Mouse (Mus musculus) MEL (cell line): ENCODE results near the gene Taar7d. TPM values are rescaled to one million over a fixed set of nuclear protein-coding genes. Genes with fewer than 3 reads are reported as not detected.

Experiments used
- DNase-seq: peaks from one replicate; pipeline ENCODE4 v3.0.0; 2011; ENCODE audit warnings: low read depth, low spot score
- H3K27ac ChIP-seq: 2 replicates; pipeline ENCODE4 v1.5.1; 2012; ENCODE audit warnings: low read depth, mild to moderate bottlenecking, control low read depth, low read length, moderate library complexity; ENCODE audit not compliant: control insufficient read depth
- H3K27me3 ChIP-seq, 2 experiments: fragments of 150-350 bp in 1 of 2; sonication (generic) in 1 of 2; 2 replicates each; pipeline ENCODE4 v1.6.1; 2012; ENCODE audit warnings: low read length in 2 of 2, mild to moderate bottlenecking in 2 of 2, improper control_type of control experiment in 1 of 2, moderate library complexity in 1 of 2; ENCODE audit not compliant: insufficient read depth in 2 of 2, control insufficient read depth in 1 of 2
- H3K36me3 ChIP-seq, 2 experiments: 2 replicates each; pipeline ENCODE4 v1.6.1; 2012 to 2014; ENCODE audit warnings: low read length in 2 of 2, improper control_type of control experiment in 1 of 2, inconsistent platforms in 1 of 2, mild to moderate bottlenecking in 1 of 2; ENCODE audit not compliant: insufficient read depth in 2 of 2, control insufficient read depth in 1 of 2
- H3K4me1 ChIP-seq, 2 experiments: fragments of 150-350 bp in 1 of 2; sonication (generic) in 1 of 2; 2 replicates each; pipeline ENCODE4 v1.6.1; 2012; ENCODE audit warnings: low read length in 2 of 2, improper control_type of control experiment in 1 of 2, mild to moderate bottlenecking in 1 of 2; ENCODE audit not compliant: insufficient read depth in 2 of 2, control insufficient read depth in 1 of 2
- H3K4me3 ChIP-seq, 2 experiments: fragments of 150-350 bp in 1 of 2; sonication (generic) in 1 of 2; 2 replicates each; pipeline ENCODE4 v1.5.1; 2012; ENCODE audit warnings: low read depth in 2 of 2, low read length in 2 of 2, mild to moderate bottlenecking in 2 of 2, moderate library complexity in 2 of 2, control low read depth in 1 of 2, improper control_type of control experiment in 1 of 2; ENCODE audit not compliant: control insufficient read depth in 1 of 2, insufficient read depth in 1 of 2
- H3K79me2 ChIP-seq: 2 replicates; pipeline ENCODE4 v1.6.1; 2012; ENCODE audit warnings: mild to moderate bottlenecking, low read length, moderate library complexity; ENCODE audit not compliant: control insufficient read depth, poor library complexity, insufficient read depth
- H3K9ac ChIP-seq: 2 replicates; pipeline ENCODE4 v1.6.1; 2012; ENCODE audit warnings: low read depth, mild to moderate bottlenecking, control low read depth, low read length, moderate library complexity; ENCODE audit not compliant: control insufficient read depth, poor library complexity, severe bottlenecking
- H3K9me3 ChIP-seq: fragments of 150-350 bp; sonication (generic); replicated peaks from 2 replicates; pipeline ENCODE4 v1.6.1; 2012; ENCODE audit warnings: mild to moderate bottlenecking, low read length, improper control_type of control experiment, moderate library complexity; ENCODE audit not compliant: insufficient read depth
- BHLHE40 ChIP-seq: IDR thresholded peaks from 2 replicates; pipeline ENCODE4 v1.6.1; 2012; ENCODE audit warnings: low read depth, mild to moderate bottlenecking, inconsistent platforms, low read length, improper control_type of control experiment, borderline replicate concordance
- CHD2 ChIP-seq: IDR thresholded peaks from 2 replicates; pipeline ENCODE4 v1.6.1; 2011; ENCODE audit warnings: low read length, improper control_type of control experiment
- EP300 ChIP-seq, 2 experiments: IDR thresholded peaks; 2 replicates each; pipeline ENCODE4 v1.6.1; 2011; ENCODE audit warnings: improper control_type of control experiment in 2 of 2, low read length in 2 of 2, low read depth in 1 of 2, mild to moderate bottlenecking in 1 of 2
- ETS1 ChIP-seq: IDR thresholded peaks from 2 replicates; pipeline ENCODE4 v1.6.1; 2012; ENCODE audit warnings: low read depth, mild to moderate bottlenecking, inconsistent platforms, low read length, improper control_type of control experiment, moderate library complexity
- GABPA ChIP-seq: IDR thresholded peaks from 2 replicates; pipeline ENCODE4 v1.6.1; 2012; ENCODE audit warnings: low read depth, mild to moderate bottlenecking, inconsistent platforms, low read length, improper control_type of control experiment, moderate library complexity
- GATA1 ChIP-seq: IDR thresholded peaks from 2 replicates; pipeline ENCODE4 v1.6.1; 2011; ENCODE audit warnings: low read depth, low read length, improper control_type of control experiment
- HCFC1 ChIP-seq: IDR thresholded peaks from 2 replicates; pipeline ENCODE4 v1.6.1; 2012; ENCODE audit warnings: low read depth, mild to moderate bottlenecking, inconsistent platforms, low read length, improper control_type of control experiment, moderate library complexity
- JUND ChIP-seq: IDR thresholded peaks from 2 replicates; pipeline ENCODE4 v1.6.1; 2011; ENCODE audit warnings: low read depth, mild to moderate bottlenecking, improper control_type of control experiment, low read length
- KAT2A ChIP-seq: conservative IDR thresholded peaks from 2 replicates; pipeline ENCODE4 v1.6.1; 2012; ENCODE audit warnings: low read depth, low read length, improper control_type of control experiment, inconsistent platforms
- MAZ ChIP-seq: IDR thresholded peaks from 2 replicates; pipeline ENCODE4 v1.6.1; 2012; ENCODE audit warnings: low read depth, mild to moderate bottlenecking, inconsistent platforms, low read length, improper control_type of control experiment
- MEF2A ChIP-seq: IDR thresholded peaks from 2 replicates; pipeline ENCODE4 v1.6.1; 2014; ENCODE audit warnings: low read depth, mild to moderate bottlenecking, inconsistent platforms, low read length, improper control_type of control experiment; ENCODE audit not compliant: poor library complexity, insufficient replicate concordance, severe bottlenecking; ENCODE audit errors: extremely low read depth
- MXI1 ChIP-seq: IDR thresholded peaks from 2 replicates; pipeline ENCODE4 v1.6.1; 2011; ENCODE audit warnings: mild to moderate bottlenecking, low read depth, low read length, improper control_type of control experiment
- POLR2AphosphoS2 ChIP-seq: IDR thresholded peaks from 2 replicates; pipeline ENCODE4 v1.6.1; 2011; ENCODE audit warnings: low read length, improper control_type of control experiment
- POLR2AphosphoS5 ChIP-seq: IDR thresholded peaks from 2 replicates; pipeline ENCODE4 v1.6.1; 2012; ENCODE audit warnings: low read depth, borderline replicate concordance, mild to moderate bottlenecking, inconsistent platforms, low read length, moderate library complexity, mixed read lengths
- RAD21 ChIP-seq: IDR thresholded peaks from 2 replicates; pipeline ENCODE4 v1.6.1; 2011; ENCODE audit warnings: mild to moderate bottlenecking, low read depth, low read length, improper control_type of control experiment
- TAL1 ChIP-seq: IDR thresholded peaks from 2 replicates; pipeline ENCODE4 v1.6.1; 2012; ENCODE audit warnings: mild to moderate bottlenecking, inconsistent platforms, low read length, moderate library complexity, mixed read lengths
- TBP ChIP-seq: IDR thresholded peaks from 2 replicates; pipeline ENCODE4 v1.8.0; 2011; ENCODE audit warnings: low read depth, low read length, improper control_type of control experiment
- TCF12 ChIP-seq: IDR thresholded peaks from 2 replicates; pipeline ENCODE4 v1.6.1; 2014; ENCODE audit warnings: low read depth, mild to moderate bottlenecking, inconsistent platforms, low read length, improper control_type of control experiment, moderate library complexity
- UBTF ChIP-seq: IDR thresholded peaks from 2 replicates; pipeline ENCODE4 v1.6.1; 2012; ENCODE audit warnings: low read depth, mild to moderate bottlenecking, inconsistent platforms, low read length, improper control_type of control experiment, moderate library complexity, borderline replicate concordance; ENCODE audit not compliant: insufficient read depth
- ZC3H11A ChIP-seq: IDR thresholded peaks from 2 replicates; pipeline ENCODE4 v1.6.1; 2012; ENCODE audit warnings: low read depth, mild to moderate bottlenecking, inconsistent platforms, low read length, improper control_type of control experiment
- ZMIZ1 ChIP-seq: IDR thresholded peaks from 2 replicates; pipeline ENCODE4 v1.6.1; 2012; ENCODE audit warnings: low read depth, mild to moderate bottlenecking, inconsistent platforms, low read length, improper control_type of control experiment, moderate library complexity
- ZNF384 ChIP-seq: IDR thresholded peaks from 2 replicates; pipeline ENCODE4 v1.6.1; 2012; ENCODE audit warnings: low read depth, mild to moderate bottlenecking, inconsistent platforms, low read length, improper control_type of control experiment
- polyA plus RNA-seq, 2 experiments: library from polyadenylated mRNA; stranded (reverse) in 1 of 2; unstranded in 1 of 2; fragments of >175 nt in 1 of 2; fragments of >200 nt in 1 of 2; gene quantifications; 2 replicates each; pipeline versions ENCODE4 v1.2.1 to v1.2.4; 2012; ENCODE audit warnings: low replicate concordance in 2 of 2, low read depth in 1 of 2; ENCODE audit not compliant: insufficient read length in 2 of 2, insufficient read depth in 1 of 2, missing spikeins in 1 of 2
- total RNA-seq: library from RNA; depleted of rRNA; stranded (reverse); fragments of 300-350 nt; gene quantifications from 2 replicates; pipeline ENCODE4 v1.2.3, GENCODE M21; 2012

Taar7d gene
- total and polyA plus RNA-seq, 3 experiments: not detected

GRCm38 (mm10) chr10:24006442-24006841 lies 20.6 kb upstream of the Taar7d start:
- no peak overlapping the region for H3K4me3 ChIP-seq
- TF ChIP-seq CHD2 (no peak), UBTF (no peak), POLR2AphosphoS2 (no peak), MAZ (no peak), KAT2A (no peak), TCF12 (no peak), RAD21 (no peak), TAL1 (no peak), ZNF384 (no peak), EP300 (IDR thresholded peaks at IDR 0.05; ENCODE audit: low read depth in 1 of 2, low read length in 2 of 2) (no peak)
- TF ChIP-seq, all 39 proteins: peak for 0
- Histone ChIP-seq H3K27me3 (no peaks in the 10 kb centered on the region; a peak in 1 of 4 replicates), H3K79me2 (no peaks in the 10 kb centered on the region), H3K36me3 (no peaks in the 10 kb centered on the region), H3K9me3 (no peaks in the 10 kb centered on the region), H3K9ac (no peak overlapping the region), H3K27ac (no peak overlapping the region), H3K4me1 (no peaks in the 10 kb centered on the region)
- DNase-seq: no peak

- DNase-seq: no peak
- Histone ChIP-seq H3K27ac (no peak overlapping the region), H3K9me3 (no peaks in the 10 kb centered on the region), H3K4me3 (no peak overlapping the region), H3K79me2 (no peaks in the 10 kb centered on the region), H3K27me3 (no peaks in the 10 kb centered on the region; a peak in 1 of 4 replicates), H3K9ac (no peak overlapping the region), H3K4me1 (no peaks in the 10 kb centered on the region), H3K36me3 (no peaks in the 10 kb centered on the region)
- no peak for TF ChIP-seq MEF2A
- TF ChIP-seq POLR2AphosphoS5: no peak
Observed at GRCm38 (mm10) chr10:24007034-24007433, 20.0 kb upstream of the Taar7d start.

DNA sequence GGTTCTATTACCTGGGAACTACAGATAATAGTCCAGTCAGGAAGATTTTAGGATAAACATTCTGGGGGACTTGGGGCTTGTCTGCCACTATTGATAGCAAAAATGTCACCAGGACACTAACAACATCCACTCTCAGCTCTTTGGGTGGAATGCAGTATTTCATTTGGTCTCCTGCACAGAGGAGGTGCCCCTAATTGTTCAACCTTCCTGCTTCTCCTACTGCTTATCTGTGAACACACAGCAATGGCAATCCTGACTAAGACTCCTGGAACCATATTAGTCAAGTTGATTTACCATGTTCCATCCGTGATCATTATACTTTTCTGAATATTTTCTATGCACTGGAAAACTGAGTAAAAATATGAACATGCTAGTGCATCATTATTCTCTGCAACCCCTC lies 18.9 kb upstream of the Taar7d start:
- Histone ChIP-seq H3K27me3 (no peaks in the 10 kb centered on the region), H3K79me2 (no peaks in the 10 kb centered on the region), H3K9me3 (no peaks in the 10 kb centered on the region), H3K9ac (no peak overlapping the region), H3K27ac (no peak overlapping the region), H3K36me3 (no peaks in the 10 kb centered on the region), H3K4me1 (no peaks in the 10 kb centered on the region), H3K4me3 (no peak overlapping the region)
- DNase-seq: no peak
- TF ChIP-seq MEF2A (no peak), TBP (no peak), MXI1 (no peak), TCF12 (no peak), JUND (no peak), ZC3H11A (no peak), GATA1 (no peak), ZMIZ1 (no peak), HCFC1 (no peak), BHLHE40 (no peak), POLR2AphosphoS5 (no peak), TAL1 (no peak), GABPA (no peak), ETS1 (no peak)
